Mouse (Mus musculus): ENCODE measurements around the gene Uchl5.
A peak's percentile ranks its signal among the peaks of the same experiment; 100 is the strongest.

- TF ChIP-seq CTCF (IDR thresholded peaks at IDR 0.05; ENCODE audit: low read depth) (peak; percentile 91), EP300 (optimal IDR thresholded peaks at IDR 0.05) (no peak)
Measured at GRCm38 (mm10) chr1:143813676-143814360, 36.7 kb downstream of the Uchl5 start.

Data from stomach, postnatal 0 days (tissue).